Mouse (Mus musculus): ENCODE results near the gene Naa50.

The Naa50 gene

DNA sequence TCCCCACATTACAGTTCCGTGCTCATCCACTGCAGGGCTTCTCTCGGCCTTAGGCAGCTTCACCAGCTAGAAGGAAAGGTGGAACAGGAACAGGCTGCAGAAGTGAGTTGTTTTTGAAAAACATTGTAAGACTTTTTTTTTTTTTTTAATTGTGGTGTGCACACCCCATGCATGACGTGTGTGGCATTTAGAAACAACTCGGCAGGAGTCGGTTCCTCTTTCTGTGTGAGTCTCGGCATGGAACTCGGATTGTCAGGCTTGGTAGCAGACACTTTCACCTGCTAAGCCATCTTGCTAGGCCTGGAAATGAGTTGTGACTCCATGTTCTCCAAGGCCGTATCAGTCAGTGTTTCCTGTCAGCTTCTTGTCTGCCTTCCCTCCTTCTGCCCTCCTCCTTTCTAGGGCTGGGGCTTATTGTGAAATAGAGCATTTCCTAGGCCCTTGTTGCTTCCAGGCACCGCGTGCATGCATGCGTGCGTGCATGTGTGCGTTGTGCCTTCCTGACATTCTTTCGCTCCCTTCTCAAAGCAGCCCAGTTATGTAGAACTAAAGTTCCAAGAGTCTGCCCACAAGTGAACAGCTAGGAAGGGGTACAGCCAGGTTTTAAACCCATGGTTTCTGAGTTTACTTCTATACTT, 59.6 kb downstream of the Naa50 start:
- DNase-seq (ENCODE audit: low read depth, low spot score) = peak; percentile 86

DNA sequence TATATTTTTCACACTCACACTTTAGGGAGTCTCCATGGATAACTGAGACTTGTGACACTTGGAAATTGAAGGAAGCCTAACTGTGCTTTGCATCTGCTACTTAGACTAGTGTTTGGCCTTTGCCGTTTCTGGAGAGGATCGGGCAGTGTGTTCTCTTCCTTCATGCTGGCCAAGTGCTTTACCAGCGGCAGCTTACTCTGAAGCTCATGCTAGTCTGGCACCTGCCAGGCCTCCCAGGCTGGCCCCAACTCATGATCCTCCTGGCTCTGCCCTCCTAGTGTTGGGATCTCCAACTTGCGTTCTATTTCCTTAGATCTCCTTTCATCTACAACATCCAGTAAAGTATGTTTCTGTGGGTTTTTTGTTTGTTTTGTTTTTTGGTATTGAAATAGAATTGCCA, 60.5 kb downstream of the Naa50 start:
- DNase-seq (ENCODE audit: low read depth, low spot score) = no peak

DNA sequence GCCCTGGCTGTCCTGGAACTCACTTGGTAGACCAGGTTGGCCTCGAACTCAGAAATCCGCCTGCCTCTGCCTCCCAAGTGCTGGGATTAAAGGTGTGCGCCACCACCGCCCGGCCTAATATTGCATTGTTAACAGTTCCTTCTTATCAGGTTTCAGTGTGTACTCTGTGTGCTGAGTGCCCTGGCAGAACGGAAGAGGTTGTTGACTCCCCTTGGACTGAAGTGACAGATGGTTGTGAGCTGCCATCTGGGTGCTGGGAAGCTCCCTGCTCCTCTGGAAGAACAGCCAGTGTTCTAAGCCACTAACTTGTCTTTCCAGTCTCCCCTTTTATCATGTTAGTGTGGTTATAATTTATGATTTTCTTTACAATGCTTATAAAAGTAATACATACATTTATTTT, 64.7 kb downstream of the Naa50 start:
- no peak for DNase-seq (ENCODE audit: low read depth, low spot score)

DNA sequence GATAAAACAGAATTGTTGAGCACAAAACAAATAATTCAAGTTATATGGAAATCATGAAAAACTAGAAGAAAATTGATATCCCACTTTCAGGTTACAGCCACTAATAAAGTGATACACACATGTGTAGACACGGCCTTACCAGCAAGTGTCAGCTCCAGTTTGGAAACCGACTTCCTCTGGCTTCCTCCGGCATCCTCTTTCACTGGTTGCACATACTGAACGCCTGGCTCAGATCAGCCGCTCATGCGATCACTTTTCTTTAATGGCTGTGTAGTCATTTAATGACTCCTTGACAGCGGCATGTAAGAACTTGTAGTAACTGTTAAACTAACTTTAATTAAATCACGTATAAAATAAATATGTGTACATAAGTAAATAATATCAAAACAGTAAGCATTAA, 66.3 kb downstream of the Naa50 start:
- no peak for DNase-seq (ENCODE audit: low read depth, low spot score)

DNA sequence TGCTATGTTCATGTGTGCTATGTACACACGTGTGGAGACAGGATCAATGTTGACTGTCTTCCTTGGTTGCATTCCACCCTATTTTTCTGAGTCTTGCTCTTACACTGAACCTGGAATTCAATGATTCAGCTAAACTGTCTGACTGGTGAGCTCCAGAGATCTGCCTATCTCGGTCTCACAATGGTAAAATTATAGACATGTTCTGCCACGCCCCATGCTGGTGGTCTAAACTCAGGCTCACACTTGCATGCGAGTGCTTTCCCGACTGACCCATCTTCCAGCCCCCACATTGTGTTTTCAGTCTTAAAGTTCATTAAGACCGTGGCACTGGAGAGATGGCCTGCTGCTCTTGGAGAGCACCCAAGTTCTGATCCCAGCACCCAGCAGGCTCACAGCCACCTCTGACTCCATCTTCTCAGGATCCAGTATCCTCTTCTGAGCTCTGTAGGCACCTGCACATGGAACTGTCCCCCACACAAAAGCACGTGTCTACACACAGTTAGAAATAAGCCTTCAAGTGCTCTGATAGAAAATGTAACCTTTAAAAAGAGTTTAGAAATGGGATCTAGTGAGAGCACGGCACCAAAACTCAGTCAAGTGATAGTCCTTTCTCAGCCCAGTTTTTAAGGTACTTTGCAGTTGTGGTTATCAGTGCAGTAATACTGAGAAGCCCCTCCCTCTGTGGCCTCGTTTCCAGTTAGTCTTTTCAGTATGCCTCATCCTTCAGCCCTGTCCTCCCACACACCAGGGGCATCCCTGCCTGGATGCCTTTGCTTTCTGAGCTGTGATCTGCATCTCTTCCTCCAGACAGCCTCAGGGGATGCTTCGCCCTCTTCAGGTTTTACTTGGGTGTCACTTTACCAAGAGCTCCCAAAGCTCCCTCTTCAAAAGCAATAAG, 70.8 kb downstream of the Naa50 start:
- DNase-seq (ENCODE audit: low read depth, low spot score) = no peak

DNA sequence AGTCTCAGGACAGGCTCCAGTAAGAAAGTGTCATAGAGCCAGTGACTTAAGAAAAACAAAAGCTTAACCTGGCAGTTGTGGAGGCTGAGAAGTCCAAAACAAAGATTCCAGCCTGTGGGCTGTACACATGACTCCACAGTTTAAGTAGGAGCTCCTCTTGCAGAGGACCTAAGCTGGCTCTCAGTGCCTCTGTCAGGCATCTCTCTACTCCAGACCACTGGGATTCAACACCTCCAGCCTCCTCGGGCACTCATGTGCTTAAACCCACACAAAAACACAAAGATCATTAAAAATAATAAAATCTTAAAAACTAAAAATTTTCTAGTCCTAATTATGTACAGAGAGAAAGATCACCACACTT, 71.4 kb downstream of the Naa50 start:
- no peak for DNase-seq (ENCODE audit: low read depth, low spot score)

DNA sequence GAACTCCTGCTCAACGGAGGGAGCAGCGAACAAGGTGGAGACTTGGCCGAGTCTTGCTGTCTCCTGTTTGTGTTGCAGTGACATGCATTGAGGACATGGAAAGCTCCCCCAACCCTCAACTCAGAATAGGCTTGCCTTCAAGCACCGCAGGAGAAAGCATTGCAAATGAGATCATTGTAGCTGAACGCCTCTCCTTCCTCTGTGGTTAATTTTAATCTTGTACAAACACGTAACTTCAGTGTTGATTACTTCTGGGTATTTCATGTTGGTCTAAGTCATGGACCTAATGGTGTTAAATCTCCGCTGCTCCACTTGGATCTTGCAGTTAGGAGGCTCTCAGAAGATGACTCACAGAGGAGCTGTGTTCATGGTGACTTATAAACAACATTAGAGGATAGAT, 73.1 kb downstream of the Naa50 start:
- peak; percentile 51 for DNase-seq (ENCODE audit: low read depth, low spot score)

Data from A20 (cell line).